Mouse (Mus musculus) erythroblast, adult 5-6 weeks (primary cell): ENCODE measurements at regions not wholly inside any gene's neighbourhood (a gene's known extent, or its start where the extent isn't known, plus 50 kb on each side); places are given as distances from the start of the nearest gene placed in this dataset.

Experiments used
- ATAC-seq: replicated peaks from 2 replicates; pipeline ENCODE4 v1.8.0; 2016; ENCODE audit warnings: moderate number of reproducible peaks, mild to moderate bottlenecking, moderate TSS enrichment, inconsistent platforms; ENCODE audit not compliant: poor library complexity, low FRiP score, severe bottlenecking

GRCm38 (mm10) chr2:178976495-178976894, 465.7 kb upstream of the Cdh4 start:
- no peak for ATAC-seq

GRCm38 (mm10) chr2:178979451-178979850, 462.8 kb upstream of the Cdh4 start:
- no peak for ATAC-seq

GRCm38 (mm10) chr2:178981736-178982502, 460.3 kb upstream of the Cdh4 start:
- ATAC-seq: no peak

GRCm38 (mm10) chr2:178983801-178984200, 458.4 kb upstream of the Cdh4 start:
- no peak for ATAC-seq

- no peak for ATAC-seq
These were observed 454.3 kb upstream of the Cdh4 start for GRCm38 (mm10) chr2:178987935-178988334.

- ATAC-seq: no peak
These were observed 452.9 kb upstream of the Cdh4 start for GRCm38 (mm10) chr2:178989291-178989690.

- ATAC-seq: no peak
These were observed 452.4 kb upstream of the Cdh4 start for GRCm38 (mm10) chr2:178989784-178990183.

GRCm38 (mm10) chr2:178990959-178991358, 451.3 kb upstream of the Cdh4 start:
- ATAC-seq: no peak

- no peak for ATAC-seq
These were observed 449.7 kb upstream of the Cdh4 start for GRCm38 (mm10) chr2:178992334-178993116.

GRCm38 (mm10) chr2:178997921-178998320, 444.3 kb upstream of the Cdh4 start:
- no peak for ATAC-seq

GRCm38 (mm10) chr2:179000448-179001081, 441.7 kb upstream of the Cdh4 start:
- ATAC-seq: no peak

- ATAC-seq: no peak
These were observed 434.5 kb upstream of the Cdh4 start for GRCm38 (mm10) chr2:179007766-179008165.

- no peak for ATAC-seq
These were observed 428.2 kb upstream of the Cdh4 start for GRCm38 (mm10) chr2:179013891-179014593.

- no peak for ATAC-seq
These were observed 419.5 kb upstream of the Cdh4 start for GRCm38 (mm10) chr2:179022675-179023194.

- no peak for ATAC-seq
These were observed 418.0 kb upstream of the Cdh4 start for GRCm38 (mm10) chr2:179024225-179024624.

- no peak for ATAC-seq
These were observed 409.1 kb upstream of the Cdh4 start for GRCm38 (mm10) chr2:179033171-179033570.

- ATAC-seq: no peak
These were observed 406.8 kb upstream of the Cdh4 start for GRCm38 (mm10) chr2:179035446-179035845.

- no peak for ATAC-seq
These were observed 402.5 kb upstream of the Cdh4 start for GRCm38 (mm10) chr2:179039697-179040096.

- ATAC-seq: no peak
These were observed 398.6 kb upstream of the Cdh4 start for GRCm38 (mm10) chr2:179043671-179044070.

- no peak for ATAC-seq
These were observed 396.9 kb upstream of the Cdh4 start for GRCm38 (mm10) chr2:179045361-179045760.
